Mouse (Mus musculus) splenic B cell, adult 2 months (primary cell): ENCODE data around the gene Il1rl2.
"Not testable (repeated sequence)": the region's sequence is repeated elsewhere in the genome, so short reads cannot be mapped to it uniquely, and the experiment has no call there.

Experiments used
- DNase-seq: peaks from one replicate; pipeline ENCODE4 v3.0.0-alpha.2; 2011; ENCODE audit warnings: low read depth, low spot score
- H3K27me3 ChIP-seq: 2 replicates; pipeline ENCODE4 v1.6.1; 2012; ENCODE audit warnings: mild to moderate bottlenecking, low read length, moderate library complexity, mixed read lengths; ENCODE audit not compliant: control insufficient read depth, poor library complexity, insufficient read depth, severe bottlenecking
- H3K36me3 ChIP-seq: 2 replicates; pipeline ENCODE4 v1.6.1; 2012; ENCODE audit warnings: mild to moderate bottlenecking, low read length, moderate library complexity, mixed read lengths; ENCODE audit not compliant: control insufficient read depth, poor library complexity, insufficient read depth, severe bottlenecking

Il1rl2 gene

GRCm38 (mm10) chr1:40324457-40324856, at the start of gene Il1rl2:
Gene Il1rl2, plus strand, starts transcription at chr1:40324610.
- peak; percentile 21 for DNase-seq
- Histone ChIP-seq H3K36me3 (no peaks in the 10 kb centered on the region), H3K27me3 (no peaks in the 10 kb centered on the region)

DNA sequence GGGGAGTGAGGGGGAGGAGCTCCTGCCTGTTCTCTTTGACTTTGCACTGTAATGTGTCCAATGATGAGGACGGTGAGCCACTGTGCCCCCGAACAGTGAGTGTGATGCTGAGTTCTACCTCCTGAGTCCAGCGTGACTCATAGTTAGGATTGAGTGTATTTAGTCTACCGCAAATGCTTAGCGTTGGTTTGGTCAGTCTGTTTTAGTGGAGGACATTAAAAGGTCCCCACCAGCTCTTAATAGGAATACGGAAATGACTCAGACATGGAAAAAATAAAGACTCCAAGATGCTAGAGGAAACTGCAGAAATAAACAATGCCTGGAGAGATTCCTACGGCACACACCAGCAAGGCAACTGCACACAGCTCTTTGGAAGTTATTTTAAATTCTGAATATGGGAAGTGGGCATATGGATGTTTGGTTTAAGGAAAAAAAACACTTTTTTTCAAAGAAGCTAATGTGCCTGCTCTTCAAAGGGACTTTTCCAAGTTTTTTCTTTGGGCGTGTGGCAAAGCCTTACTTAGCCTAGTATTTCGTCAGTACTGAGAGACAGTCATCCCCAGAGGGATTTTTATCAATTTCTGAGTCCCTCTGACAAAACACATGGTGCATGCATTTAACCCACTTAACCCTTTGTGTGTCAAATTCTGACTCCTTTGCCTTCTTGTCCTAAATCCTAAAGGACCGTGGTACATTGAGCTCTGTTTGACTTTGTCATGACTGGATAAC, 49.0 kb upstream of the Il1rl2 start:
- DNase-seq, result no peak
- Histone ChIP-seq H3K36me3 (no peaks in the 10 kb centered on the region), H3K27me3 (no peaks in the 10 kb centered on the region)

DNA sequence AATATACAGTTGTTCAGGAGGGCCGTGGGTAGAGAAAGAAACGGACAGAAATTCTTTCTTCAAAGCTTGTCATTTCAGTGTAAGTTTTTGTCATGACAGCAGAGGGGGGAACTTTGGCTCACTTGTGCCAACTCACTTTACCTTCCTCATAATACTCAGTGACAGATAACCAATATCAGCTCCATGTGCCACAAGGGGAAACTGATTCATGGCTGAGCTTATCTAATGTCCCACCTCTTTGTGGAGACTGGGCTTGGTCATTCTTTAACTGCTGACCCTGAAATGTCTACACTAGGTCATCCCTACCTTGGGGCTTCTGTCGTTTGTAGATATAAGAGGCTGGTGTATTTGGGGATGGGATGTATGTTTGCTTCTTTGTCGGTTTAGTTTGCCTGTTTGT, 46.5 kb upstream of the Il1rl2 start:
- H3K27me3 ChIP-seq, result no peaks in the 10 kb centered on the region
- no peak for DNase-seq
- no peaks in the 10 kb centered on the region for H3K36me3 ChIP-seq

DNA sequence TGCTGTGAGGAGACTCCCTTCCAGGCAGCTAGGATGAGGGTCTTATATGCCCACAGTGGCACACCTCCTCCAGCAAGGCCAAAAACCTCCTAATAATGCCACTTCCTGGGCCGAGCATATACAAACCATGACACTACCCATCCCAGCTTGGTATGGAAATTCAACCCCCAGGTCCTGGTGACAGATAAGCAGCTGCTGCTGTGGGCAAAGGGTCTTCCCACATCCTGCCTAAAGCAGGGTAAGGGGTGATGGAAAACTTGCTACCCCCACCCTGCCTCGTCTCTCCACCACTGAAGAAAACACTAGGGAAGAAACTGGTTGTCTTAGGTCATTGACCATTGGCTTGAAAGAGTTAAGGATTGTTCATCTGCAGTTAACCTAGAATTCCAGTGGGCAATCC, 45.7 kb upstream of the Il1rl2 start:
- H3K36me3 ChIP-seq, result no peaks in the 10 kb centered on the region
- no peak for DNase-seq
- H3K27me3 ChIP-seq, result no peaks in the 10 kb centered on the region

DNA sequence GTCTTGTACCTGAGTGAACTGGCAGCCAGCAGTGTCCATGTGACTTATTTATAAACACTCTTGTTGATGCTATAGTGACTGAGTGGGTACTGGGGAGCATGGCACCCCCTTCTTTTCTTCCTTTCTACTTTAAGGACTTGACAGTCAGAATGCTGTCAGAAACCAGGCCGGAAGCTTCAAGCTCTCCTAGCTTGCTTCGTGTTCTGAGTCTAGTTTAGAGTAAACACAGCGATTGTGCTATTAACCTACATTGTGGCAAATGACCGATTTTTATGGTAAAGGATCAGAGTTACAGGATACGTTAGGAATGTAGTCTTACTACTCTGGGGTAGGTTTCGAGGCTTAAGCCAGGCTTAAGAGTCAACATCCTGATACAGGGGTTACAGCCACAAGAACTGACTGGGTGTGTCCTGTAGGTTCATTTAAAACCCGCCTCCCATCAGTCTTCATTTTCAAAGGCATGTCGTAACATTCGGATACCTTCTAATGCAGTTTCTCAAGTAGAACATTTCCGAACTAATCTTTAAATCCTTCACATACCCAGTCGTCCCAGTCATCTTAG, 45.1 kb upstream of the Il1rl2 start:
- H3K27me3 ChIP-seq, result no peaks in the 10 kb centered on the region
- H3K36me3 ChIP-seq, result no peaks in the 10 kb centered on the region
- DNase-seq, result no peak

DNA sequence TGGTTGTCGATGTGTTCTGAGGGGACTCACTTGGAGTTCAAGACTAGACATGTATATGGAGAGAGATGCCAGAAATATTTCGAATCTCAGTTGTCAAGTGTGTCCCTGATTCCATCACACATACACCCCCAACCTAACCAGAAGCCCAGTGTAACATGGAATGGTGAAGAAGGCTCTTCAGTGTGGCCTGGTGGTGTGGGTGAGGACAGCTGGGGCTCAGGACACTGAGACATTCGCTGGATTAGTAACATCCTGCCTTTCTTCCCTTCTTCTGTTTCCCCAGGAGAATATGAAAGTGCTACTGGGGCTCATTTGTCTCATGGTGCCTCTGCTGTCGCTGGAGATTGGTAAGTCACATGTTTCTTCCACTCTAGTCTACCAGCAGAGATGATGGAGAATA, 42.5 kb upstream of the Il1rl2 start:
- no peak for DNase-seq
- no peaks in the 10 kb centered on the region for H3K27me3 ChIP-seq
- no peaks in the 10 kb centered on the region for H3K36me3 ChIP-seq

GRCm38 (mm10) chr1:40282394-40282793, 42.0 kb upstream of the Il1rl2 start:
- H3K27me3 ChIP-seq, result no peaks in the 10 kb centered on the region
- H3K36me3 ChIP-seq, result no peaks in the 10 kb centered on the region
- DNase-seq, result no peak

- Histone ChIP-seq H3K27me3 (no peaks in the 10 kb centered on the region), H3K36me3 (no peaks in the 10 kb centered on the region)
- no peak for DNase-seq
Measured at GRCm38 (mm10) chr1:40283995-40284394, 40.4 kb upstream of the Il1rl2 start.

DNA sequence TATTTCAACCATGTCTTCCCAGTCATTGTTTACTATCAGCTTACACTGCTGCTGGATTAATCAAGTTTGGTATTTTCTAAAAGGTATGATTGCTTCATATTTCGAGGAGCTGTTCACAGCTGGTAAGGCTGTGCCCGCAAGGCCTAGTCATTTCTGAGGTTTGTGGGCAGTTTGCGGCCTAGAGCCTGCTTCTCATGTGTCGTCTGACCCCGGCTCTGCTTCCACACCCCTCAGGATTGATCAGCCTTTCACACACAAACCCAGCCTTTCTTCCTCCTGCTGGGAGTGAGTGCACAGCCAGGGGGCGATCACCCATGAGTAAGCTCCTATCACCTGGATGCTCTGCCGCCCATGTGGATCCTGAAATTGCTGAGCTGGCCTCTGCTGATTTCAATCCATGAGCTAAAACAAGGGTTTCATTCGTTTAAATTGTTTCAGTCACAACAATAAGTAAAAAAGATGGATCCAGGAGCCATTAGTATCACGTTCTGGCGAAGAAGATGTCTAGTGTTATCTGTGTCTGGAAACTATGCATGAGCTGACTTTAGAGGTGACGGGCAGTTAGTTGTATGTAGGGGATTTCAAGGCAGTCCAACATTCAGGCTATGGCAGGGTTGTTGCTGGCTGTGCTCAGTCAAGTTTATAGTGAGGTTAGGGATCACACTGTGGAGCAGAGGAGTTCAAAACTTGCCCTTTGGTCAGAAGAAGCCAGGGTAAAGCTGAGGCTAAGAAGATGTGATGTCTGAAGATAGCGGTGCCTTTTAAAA, 33.7 kb upstream of the Il1rl2 start:
- no peak for DNase-seq
- Histone ChIP-seq H3K27me3 (no peaks in the 10 kb centered on the region), H3K36me3 (no peaks in the 10 kb centered on the region)

DNA sequence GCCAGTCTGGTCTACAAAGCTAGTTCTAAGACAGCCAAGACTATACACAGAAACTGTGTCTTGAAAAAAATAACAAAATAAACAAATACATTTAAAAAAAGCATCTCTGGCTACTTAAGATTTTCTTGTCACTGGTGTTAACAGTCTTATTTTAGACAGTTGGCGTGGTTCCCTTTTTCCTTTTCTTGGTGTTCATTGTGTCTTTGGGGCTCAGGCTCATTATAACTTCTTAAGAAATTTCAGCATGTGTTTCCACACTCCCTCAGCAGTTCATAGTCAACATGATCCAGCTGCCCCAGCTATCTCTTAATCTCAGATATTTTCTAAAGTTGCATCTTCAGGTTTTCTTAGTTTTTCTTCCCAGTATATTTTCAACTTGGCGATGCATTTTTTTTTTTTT, 32.2 kb upstream of the Il1rl2 start:
- H3K27me3 ChIP-seq, result no peaks in the 10 kb centered on the region

GRCm38 (mm10) chr1:40293891-40294290, 30.5 kb upstream of the Il1rl2 start:
- Histone ChIP-seq H3K27me3 (no peaks in the 10 kb centered on the region), H3K36me3 (no peaks in the 10 kb centered on the region)
- peak; percentile 19 for DNase-seq

More for the DNA sequence above, 32.2 kb upstream of the Il1rl2 start:
- DNase-seq, result no peak
- H3K36me3 ChIP-seq, result no peaks in the 10 kb centered on the region

GRCm38 (mm10) chr1:40294824-40295223, 29.6 kb upstream of the Il1rl2 start:
- no peaks in the 10 kb centered on the region for H3K27me3 ChIP-seq
- no peak for DNase-seq
- no peaks in the 10 kb centered on the region for H3K36me3 ChIP-seq

- DNase-seq, result no peak
- H3K27me3 ChIP-seq, result no peaks in the 10 kb centered on the region
- H3K36me3 ChIP-seq, result no peaks in the 10 kb centered on the region
Measured at GRCm38 (mm10) chr1:40298053-40298452, 26.4 kb upstream of the Il1rl2 start.

- Histone ChIP-seq H3K27me3 (no peaks in the 10 kb centered on the region), H3K36me3 (no peaks in the 10 kb centered on the region)
- DNase-seq, result no peak
Measured at GRCm38 (mm10) chr1:40303179-40303866, 21.1 kb upstream of the Il1rl2 start.

GRCm38 (mm10) chr1:40304321-40304720, 20.1 kb upstream of the Il1rl2 start:
- not testable (repeated sequence) for H3K36me3 ChIP-seq, H3K27me3 ChIP-seq, DNase-seq
